Mouse (Mus musculus) bone marrow macrophage, adult 2 months (primary cell): ENCODE measurements at regions not wholly inside any gene's neighbourhood (a gene's known extent, or its start where the extent isn't known, plus 50 kb on each side); places are given as distances from the start of the nearest gene placed in this dataset.

Source experiments
- CTCF ChIP-seq: IDR thresholded peaks from 2 replicates; pipeline ENCODE4 v1.5.1; 2012; ENCODE audit warnings: low read depth, mild to moderate bottlenecking, low read length, moderate library complexity
- POLR2A ChIP-seq: IDR thresholded peaks from 2 replicates; pipeline ENCODE4 v1.6.1; 2012; ENCODE audit warnings: mild to moderate bottlenecking, low read depth, low read length, borderline replicate concordance

- no peak for TF ChIP-seq POLR2A
- peak; percentile 87 for TF ChIP-seq CTCF
Measured at GRCm38 (mm10) chr17:73008901-73009300, 90.8 kb downstream of the Lbh start.
